Mouse (Mus musculus) heart, postnatal 0 days (tissue): ENCODE measurements around the gene Prrc2a.

Experiments used
- CTCF ChIP-seq: IDR thresholded peaks from 2 replicates; pipeline ENCODE4 v1.5.1; 2016; ENCODE audit warnings: antibody characterized with exemption, control low read depth, low read depth
- EP300 ChIP-seq: IDR thresholded peaks from 2 replicates; pipeline ENCODE4 v1.6.1; 2016; ENCODE audit warnings: antibody characterized with exemption, low read depth

DNA sequence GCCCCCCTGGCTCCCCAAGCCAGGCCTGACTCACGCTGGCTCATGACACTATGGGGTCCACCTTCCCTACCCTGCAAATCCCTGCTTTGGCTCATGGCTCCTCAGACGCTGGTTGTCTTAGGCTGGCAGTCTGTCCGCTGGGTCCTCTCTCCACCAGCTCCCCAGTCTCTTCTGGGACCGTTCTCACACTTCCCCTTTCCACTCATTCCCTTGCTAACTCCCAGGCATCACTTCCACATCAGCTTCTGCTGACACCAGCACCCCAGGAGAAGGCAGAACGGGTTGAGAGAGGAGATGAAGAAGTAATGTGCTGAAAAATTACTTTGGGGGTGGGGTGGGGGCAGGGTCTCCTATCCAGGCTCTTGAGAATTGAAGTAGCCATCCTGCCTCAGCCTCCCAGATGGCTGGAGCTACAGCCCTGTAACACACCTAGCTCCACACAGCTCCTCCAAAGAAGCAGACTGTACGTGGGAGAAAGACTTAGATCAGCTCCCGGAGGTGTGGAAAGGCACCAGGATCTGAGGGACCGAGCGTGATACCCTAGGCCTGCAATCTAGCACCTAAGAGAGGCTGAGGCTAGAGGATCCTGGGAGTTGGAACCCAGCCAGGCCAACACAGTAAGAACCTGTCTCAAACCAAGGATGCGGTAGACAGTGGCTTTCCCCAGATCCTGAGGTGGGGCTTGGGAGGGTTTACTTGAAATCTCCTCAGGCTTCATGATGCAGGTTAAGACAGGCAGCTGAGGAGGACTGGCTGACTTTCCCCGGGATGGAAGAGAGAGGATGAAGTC, 7.9 kb upstream of the Prrc2a start:
- TF ChIP-seq CTCF (no peak), EP300 (no peak)
